Mouse (Mus musculus) hematopoietic stem cell, adult 5-6 weeks (primary cell): ENCODE results near the gene F2rl3. TPM values are rescaled to one million over a fixed set of nuclear protein-coding genes. Genes with fewer than 3 reads are reported as not detected.

Source experiments
- ATAC-seq, 2 experiments: fragments of 125-278 bp in 1 of 2; replicated peaks in 1 of 2; 2 replicates each; pipeline ENCODE4 v1.8.0; 2016 to 2017; ENCODE audit warnings: inconsistent platforms in 2 of 2, mild to moderate bottlenecking in 2 of 2, moderate number of reproducible peaks in 2 of 2, low read depth in 1 of 2, moderate TSS enrichment in 1 of 2; ENCODE audit not compliant: low FRiP score in 2 of 2, poor library complexity in 2 of 2, severe bottlenecking in 2 of 2, insufficient read depth in 1 of 2, low TSS enrichment in 1 of 2
- total RNA-seq: library from RNA; stranded (forward); fragments of 172-1452, 232-1000 nt; gene quantifications from 2 replicates; pipeline ENCODE4 v1.2.3, GENCODE M21; 2017

Gene F2rl3
- 27.1 and 37.1 TPM in 2 replicates for total RNA-seq

GRCm38 (mm10) chr8:72761322-72762051 is at the start of gene F2rl3:
Gene F2rl3, plus strand, starts transcription at chr8:72761880.
- peak; percentile 76 to 82 for ATAC-seq

DNA sequence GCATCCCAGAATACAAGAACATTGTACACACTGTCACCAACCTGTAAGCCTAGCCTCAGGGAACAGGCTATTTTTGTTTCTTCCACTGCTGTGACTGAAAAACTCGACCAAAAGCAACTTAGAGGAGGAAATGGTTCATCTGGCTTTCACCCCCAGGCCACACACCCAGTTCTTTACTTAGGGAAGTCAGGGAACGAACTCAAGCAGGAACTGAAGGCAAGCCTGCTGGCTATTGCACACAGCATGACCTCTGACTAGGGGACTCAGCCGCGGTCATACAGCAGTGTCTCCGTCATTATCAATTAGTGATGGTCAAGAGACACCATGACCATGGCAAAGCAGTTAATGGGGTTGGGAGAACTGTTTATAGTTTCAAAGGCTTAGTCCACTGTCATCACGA is 49.1 kb upstream of the F2rl3 start:
- no peak for ATAC-seq

GRCm38 (mm10) chr8:72716594-72716993 is 45.1 kb upstream of the F2rl3 start:
- ATAC-seq, result no peak

DNA sequence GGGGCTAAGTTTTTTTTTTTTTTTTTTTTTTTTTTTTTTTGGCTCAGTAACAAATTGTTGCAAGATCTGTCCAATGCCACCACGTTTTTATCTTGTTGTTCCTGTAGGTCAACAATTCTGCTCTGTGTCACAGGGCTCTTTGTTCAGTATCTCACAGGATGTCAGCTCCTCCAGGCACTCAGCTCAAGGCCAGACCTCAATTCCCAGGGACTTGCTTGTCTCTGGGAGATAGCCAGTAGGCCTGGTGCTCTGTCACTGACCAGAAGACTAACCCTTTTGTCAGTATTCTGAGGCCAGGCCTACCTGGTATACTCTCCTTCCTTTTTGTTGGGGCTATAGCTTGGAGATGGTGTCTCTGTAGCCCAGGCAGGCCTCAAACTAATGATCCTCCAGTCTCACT is 41.1 kb upstream of the F2rl3 start:
- ATAC-seq, result no peak

DNA sequence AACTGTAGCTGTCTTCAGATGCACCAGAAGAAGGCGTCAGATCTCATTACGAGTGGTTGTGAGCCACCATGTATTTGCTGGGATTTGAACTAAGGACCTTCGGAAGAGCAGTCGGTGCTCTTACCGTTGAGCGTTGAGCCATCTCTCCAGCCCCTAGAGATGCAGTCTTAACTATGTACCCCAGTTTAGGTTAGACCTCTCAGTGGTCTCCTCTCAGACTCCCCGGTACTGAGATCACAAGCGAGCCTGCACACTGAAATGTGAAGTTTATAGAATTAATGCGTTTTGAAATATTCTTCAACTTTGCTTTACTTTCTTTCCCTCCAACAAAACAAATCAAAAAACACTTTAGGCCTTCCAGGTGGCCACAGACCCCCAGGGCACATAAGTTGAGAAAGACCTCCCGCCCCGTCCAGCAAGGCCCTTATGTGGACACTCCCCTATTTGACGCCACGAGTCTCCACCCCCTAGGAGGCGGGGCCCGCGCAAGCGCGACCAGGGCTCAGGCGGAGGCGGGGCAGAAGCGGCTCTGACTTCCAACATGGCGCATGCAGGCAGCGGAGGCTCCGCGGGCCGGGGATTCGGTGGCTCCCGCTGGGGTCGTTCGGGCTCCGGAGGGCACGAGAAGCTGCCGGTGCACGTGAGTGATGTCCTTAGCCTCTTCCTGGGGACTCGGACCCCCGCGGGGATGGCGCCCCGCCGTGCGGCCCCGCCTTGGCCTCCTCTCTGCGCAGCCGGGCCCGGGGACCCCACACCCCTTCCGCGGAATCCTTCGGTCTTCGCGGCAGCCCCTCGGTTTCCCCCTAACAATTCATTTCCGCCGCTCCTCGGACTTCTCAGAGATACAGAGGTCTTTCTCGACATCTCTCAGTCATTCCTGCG is 38.7 kb upstream of the F2rl3 start, which contains the start of gene Sin3b:
Gene Sin3b (plus strand): TSS at position 517 of the 882 bp plus-strand sequence.
- ATAC-seq, result peak; percentile 98

DNA sequence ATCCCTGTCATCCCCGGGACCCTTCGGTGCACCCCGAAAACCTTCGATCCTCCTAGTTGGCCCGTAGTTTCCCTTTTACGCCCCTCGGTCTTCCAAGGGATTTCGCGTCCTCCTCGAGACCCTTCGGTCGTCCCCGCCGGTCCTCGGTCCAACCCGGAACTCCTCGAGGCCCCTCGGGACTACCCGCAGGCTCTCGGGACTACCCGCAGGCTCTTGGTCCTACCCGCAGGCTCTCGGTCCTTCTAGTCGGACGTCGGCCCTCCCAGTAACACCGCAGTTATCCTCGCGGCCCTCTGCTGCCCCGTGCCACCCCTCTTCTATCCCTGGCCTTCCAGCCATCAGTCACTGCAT is 38.1 kb upstream of the F2rl3 start:
- ATAC-seq, result peak in 1 of 2 experiments; percentile 22; a peak in 1 of 4 replicates

GRCm38 (mm10) chr8:72728636-72729035 is 33.0 kb upstream of the F2rl3 start:
- no peak for ATAC-seq

DNA sequence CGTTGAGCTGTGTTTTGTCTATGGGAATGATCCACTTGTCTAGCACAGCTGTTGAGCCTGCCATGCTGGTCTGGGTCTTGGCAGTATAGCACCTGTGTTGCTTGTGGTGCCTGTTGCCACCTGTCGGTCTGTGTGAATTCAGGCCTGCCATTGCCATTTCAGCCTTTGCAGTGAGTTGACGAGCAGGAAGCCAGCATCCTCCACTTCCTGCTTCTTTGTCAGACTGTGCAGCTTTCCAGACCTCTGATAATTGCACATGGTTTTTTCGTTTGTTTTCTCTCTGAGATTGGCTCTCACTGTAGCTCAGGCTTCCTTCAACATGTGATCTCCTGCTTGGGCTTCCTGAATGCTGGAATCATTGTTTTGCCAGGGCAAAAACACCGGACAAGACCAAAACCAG is 26.7 kb upstream of the F2rl3 start:
- no peak for ATAC-seq

- no peak for ATAC-seq
These were observed 24.8 kb upstream of the F2rl3 start for GRCm38 (mm10) chr8:72736868-72737267.

GRCm38 (mm10) chr8:72746061-72746460 is 15.6 kb upstream of the F2rl3 start:
- peak in 1 of 2 experiments; percentile 43; a peak in 2 of 4 replicates for ATAC-seq

- ATAC-seq, result no peak
These were observed 11.8 kb upstream of the F2rl3 start for GRCm38 (mm10) chr8:72749846-72750245.

DNA sequence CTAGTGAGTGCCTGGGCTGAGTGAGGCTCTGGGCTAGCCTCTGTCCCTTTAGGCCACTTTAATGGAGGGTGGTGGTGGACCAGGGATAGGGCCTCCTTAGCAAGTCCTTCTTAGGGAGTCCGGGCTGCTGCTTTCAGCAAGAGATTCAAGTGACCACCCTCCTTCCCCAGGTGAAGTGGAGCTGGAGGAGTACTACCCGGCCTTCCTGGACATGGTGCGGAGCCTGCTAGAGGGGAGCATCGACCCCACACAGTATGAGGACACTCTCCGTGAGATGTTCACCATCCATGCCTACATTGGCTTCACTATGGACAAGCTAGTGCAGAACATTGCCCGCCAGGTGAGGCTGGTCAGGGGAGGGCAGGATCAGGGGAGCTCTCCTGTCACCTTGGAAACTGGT is 11.4 kb upstream of the F2rl3 start:
- no peak for ATAC-seq

DNA sequence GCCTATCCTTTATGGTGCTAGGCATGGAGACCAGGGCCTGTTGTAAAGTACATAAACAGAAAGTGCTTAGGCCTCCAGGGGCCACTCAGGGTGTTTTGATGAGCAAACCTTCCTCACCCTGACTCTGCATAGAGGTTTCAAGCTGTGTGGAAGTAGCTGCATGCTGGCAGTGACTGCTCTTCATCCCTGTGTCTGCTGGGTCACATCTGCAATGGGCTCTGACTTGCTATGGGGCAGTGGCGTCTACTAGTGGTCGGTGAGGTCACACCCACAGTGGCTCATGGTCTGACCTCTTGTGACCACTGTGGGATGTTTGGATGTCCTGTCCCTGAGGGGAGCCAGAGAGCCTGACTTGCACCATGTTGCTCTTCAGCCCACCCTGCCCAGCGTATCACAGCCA is 10.6 kb upstream of the F2rl3 start:
- ATAC-seq, result no peak

DNA sequence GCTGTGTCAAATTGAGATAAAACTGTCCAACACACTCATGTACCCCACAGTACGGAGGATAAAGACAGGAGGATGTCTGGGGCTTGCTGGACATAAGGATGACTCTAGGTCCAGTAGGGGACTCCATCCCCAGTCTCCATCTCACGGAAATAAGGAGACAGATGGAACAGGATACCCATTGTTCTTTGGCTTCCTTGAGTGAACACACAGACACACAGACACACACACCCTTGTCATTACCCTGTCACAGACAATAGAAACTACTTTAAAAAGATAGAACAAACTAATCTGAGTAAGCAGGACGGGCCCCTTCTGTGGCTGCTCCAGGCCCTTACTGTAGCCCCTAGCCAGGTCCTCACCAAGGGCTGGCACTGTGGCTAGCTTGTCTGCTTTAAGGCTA is 9.4 kb upstream of the F2rl3 start:
- no peak for ATAC-seq

DNA sequence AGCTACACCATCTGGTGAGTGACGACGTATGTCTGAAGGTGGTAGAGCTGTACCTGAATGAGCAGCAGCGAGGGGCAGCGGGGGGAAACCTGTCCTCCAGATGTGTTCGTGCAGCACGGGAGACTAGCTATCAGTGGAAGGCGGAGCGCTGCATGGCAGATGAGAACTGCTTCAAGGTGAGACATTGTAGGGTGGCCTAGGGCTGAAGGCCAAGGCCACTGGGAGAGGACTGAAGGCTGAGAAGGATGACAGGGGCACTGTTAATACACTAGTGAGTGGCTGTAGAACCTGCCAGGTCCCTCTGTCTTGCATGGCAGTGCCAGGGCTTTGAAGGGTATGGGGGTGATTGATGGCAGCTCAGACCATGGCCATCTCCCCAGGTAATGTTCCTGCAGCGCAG is 8.5 kb upstream of the F2rl3 start:
- no peak for ATAC-seq

GRCm38 (mm10) chr8:72753781-72754180 is 7.9 kb upstream of the F2rl3 start:
- ATAC-seq, result no peak

DNA sequence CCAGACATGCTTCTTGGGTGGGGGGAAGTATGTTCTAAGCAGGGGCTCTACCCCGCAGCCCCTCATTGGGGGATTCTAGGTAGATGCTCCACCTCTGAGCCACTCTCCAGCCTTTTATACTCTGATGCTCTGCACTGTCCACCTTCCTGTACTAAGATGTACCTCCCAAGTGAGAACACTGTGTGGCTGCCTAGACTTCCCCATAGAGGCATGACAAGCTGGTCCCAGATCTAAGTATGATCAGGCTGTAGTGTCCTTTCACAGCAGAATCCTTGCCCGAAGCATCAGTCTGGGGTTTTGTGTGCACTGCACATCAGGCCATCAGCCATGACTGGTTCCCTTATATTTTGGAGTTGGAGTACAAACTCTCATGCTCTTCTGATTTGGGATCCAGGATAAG is 5.6 kb upstream of the F2rl3 start:
- no peak for ATAC-seq

DNA sequence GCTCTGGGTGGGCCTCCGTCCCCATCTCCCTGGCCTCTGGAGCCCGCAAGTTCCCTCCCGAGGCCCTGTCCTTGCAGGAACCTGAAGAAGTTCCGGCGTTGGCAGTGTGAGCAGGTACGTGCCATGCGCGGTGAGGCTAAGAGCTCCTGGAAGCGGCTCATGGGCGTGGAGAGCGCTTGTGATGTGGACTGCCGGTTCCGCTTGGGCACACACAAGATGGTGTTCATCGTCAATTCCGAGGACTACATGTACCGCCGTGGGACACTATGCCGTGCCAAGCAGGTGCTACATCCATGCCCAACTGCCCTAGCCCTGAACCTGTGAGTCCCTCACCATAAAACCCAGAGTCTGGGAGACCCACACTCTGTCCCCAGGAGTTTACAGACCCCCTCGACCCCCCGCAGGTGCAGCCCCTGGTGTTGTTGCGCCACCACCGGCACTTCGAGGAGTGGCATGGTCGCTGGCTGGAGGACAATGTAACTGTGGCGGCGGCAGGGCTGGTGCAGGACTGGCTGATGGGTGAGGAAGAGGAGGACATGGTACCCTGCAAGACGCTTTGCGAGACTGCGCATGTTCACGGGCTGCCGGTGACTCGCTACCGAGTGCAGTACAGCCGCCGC is 4.8 kb upstream of the F2rl3 start:
- no peak for ATAC-seq
